Mouse (Mus musculus): ENCODE data around the gene Ank3. TPM values are rescaled to one million over a fixed set of nuclear protein-coding genes. Genes with fewer than 3 reads are reported as not detected.

Ank3 gene
- polyA plus RNA-seq, 1 experiment from 2014 or later, result 22.5 TPM

DNA sequence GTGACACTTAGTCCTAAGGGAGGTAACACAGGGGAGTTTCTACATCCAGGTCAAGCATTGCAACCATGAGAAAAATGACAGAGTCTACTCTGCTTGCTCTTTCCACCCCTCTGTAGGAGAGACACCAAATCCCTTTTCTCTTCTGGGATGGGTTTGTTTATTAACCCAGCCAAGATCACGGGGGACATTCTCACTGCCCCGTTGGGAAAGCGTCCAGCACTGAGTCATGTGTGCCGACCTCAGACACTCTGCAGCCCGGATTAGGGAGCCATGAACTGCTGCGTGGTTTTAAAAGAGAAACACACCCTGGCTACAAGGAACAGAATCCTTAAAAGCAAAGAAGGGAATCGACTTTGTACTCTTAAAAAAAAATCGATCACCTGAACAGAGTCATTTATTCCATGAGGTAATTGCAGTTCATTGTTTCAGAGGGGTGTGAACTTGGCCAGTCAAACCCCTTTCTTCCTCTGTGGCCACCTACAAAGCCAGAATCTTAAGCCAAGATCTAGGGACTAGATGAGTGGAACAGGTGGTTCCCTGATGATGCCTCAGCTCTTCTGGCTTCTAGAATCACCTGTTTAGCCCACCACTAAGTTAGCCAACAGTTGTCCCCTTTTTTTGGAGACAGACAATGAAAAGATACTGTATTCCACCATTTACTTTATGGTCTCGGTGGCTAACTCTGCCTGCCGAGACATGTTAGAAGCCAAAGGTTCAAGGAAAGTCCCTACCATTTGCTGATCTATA lies 518.3 kb downstream of the Ank3 start:
- 75% methylated on average over 10 of the region's 10 CpGs for WGBS
- Histone ChIP-seq H3K4me3 (ENCODE audit: low read depth, low read length) (no peak overlapping the region), H3K27ac (replicated peaks; ENCODE audit: low read depth, low read length) (no peak overlapping the region), H3K36me3 (ENCODE audit: control insufficient read depth, insufficient read depth, low read length) (no peaks in the 10 kb centered on the region), H3K4me2 (ENCODE audit: low read depth, low read length) (no peak overlapping the region), H3K9me3 (ENCODE audit: control insufficient read depth, low read length) (no peaks in the 10 kb centered on the region), H3K27me3 (replicated peaks; ENCODE audit: control insufficient read depth, insufficient read depth, low read length) (no peaks in the 10 kb centered on the region), H3K9ac (ENCODE audit: low read depth, low read length) (no peak overlapping the region), H3K4me1 (ENCODE audit: control insufficient read depth, insufficient read depth, low read length) (no peaks in the 10 kb centered on the region)
- DNase-seq (ENCODE audit: low spot score) (no peak), ATAC-seq (ENCODE audit: low read depth) (no peak)

DNA sequence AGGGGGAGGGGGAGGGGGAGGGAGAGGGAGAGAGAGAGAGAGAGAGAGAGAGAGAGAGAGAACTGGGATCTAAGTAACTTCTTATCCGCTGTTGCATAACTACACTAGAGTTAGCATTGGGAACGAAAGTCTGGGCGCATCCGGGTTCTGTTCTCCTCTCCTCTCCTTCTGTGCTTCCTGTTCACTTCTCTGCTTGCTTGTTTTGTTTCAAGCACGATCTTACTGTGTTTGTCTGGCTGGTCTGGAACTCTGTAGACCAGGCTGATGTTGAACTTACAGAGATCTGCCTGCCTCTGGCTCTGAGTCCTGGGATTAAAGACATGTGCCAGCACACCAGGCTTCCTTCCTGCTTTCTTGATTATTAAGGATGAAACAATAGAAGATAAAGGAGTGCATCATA lies 519.1 kb downstream of the Ank3 start:
- Histone ChIP-seq H3K27me3 (replicated peaks; ENCODE audit: control insufficient read depth, insufficient read depth, low read length) (no peaks in the 10 kb centered on the region), H3K9me3 (ENCODE audit: control insufficient read depth, low read length) (no peaks in the 10 kb centered on the region), H3K9ac (ENCODE audit: low read depth, low read length) (no peak overlapping the region), H3K4me1 (ENCODE audit: control insufficient read depth, insufficient read depth, low read length) (no peaks in the 10 kb centered on the region), H3K27ac (replicated peaks; ENCODE audit: low read depth, low read length) (no peak overlapping the region), H3K36me3 (ENCODE audit: control insufficient read depth, insufficient read depth, low read length) (no peaks in the 10 kb centered on the region), H3K4me3 (ENCODE audit: low read depth, low read length) (no peak overlapping the region), H3K4me2 (ENCODE audit: low read depth, low read length) (no peak overlapping the region)
- WGBS, result 85% methylated on average over 5 of the region's 5 CpGs
- ATAC-seq (ENCODE audit: low read depth) (no peak), DNase-seq (ENCODE audit: low spot score) (no peak)

DNA sequence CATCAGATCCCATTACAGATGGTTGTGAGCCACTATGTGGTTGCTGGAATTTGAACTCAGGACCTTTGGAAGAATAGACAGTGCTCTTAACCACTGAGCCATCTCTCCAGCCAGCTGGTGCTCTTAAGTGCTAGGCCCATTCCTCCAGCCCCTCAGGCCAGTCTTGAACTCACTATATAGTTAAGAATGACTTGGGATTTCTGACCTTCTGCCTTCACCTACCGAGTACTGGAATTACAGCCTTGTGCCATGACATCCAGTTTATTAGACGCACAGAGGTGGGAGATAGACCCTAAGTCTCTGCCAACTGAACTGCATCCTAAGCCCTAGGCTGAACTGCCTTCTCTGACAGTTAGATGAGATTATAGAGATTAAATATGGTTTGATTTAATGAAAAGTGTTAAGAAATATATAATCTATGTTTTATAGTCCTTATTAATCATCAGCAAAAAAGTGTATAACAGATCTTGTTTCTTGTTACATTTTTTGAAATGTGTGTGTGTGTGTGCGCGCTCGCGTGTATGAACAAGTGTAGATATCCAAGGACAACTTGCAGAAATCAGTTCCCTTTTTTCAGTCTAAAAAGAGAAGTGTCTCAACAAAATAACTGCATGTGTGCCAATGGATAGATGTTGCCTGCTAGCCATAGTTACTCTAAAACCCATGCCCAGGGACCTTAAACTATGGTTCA lies 520.0 kb downstream of the Ank3 start:
- no peak overlapping the region for H3K9ac ChIP-seq (ENCODE audit: low read depth, low read length)
- H3K36me3 ChIP-seq (ENCODE audit: control insufficient read depth, insufficient read depth, low read length), result no peaks in the 10 kb centered on the region
- H3K4me3 ChIP-seq (ENCODE audit: low read depth, low read length), result no peak overlapping the region
- H3K4me2 ChIP-seq (ENCODE audit: low read depth, low read length), result no peak overlapping the region
- DNase-seq (ENCODE audit: low spot score) (no peak), ATAC-seq (ENCODE audit: low read depth) (no peak)
- no peaks in the 10 kb centered on the region for H3K9me3 ChIP-seq (ENCODE audit: control insufficient read depth, low read length)
- H3K27ac ChIP-seq (replicated peaks; ENCODE audit: low read depth, low read length), result no peak overlapping the region
- no peaks in the 10 kb centered on the region for H3K4me1 ChIP-seq (ENCODE audit: control insufficient read depth, insufficient read depth, low read length)
- 95% methylated on average over 6 of the region's 6 CpGs for WGBS
- H3K27me3 ChIP-seq (replicated peaks; ENCODE audit: control insufficient read depth, insufficient read depth, low read length), result no peaks in the 10 kb centered on the region

DNA sequence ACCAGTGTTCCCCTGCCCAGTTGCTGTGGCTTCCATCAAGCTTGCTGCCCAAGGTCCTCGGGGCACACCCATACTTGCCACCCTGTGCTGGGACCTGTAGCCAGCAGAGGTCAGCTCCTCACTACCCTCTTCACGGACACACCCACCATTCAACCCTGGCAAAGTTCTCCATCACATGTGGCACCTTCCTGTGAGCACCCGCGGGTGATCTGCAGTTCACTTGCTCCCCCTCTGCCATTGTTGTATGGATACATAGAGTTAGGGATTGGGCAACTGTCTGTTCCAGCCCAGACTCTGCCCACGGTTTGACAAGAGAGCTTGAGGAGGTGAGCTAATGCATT lies 520.5 kb downstream of the Ank3 start:
- DNase-seq (ENCODE audit: low spot score), result no peak
- no peak for ATAC-seq (ENCODE audit: low read depth)
- no peak overlapping the region for H3K4me3 ChIP-seq (ENCODE audit: low read depth, low read length)
- no peak overlapping the region for H3K4me2 ChIP-seq (ENCODE audit: low read depth, low read length)
- WGBS, result 86% methylated on average over 5 of the region's 5 CpGs
- no peaks in the 10 kb centered on the region for H3K27me3 ChIP-seq (replicated peaks; ENCODE audit: control insufficient read depth, insufficient read depth, low read length)
- H3K36me3 ChIP-seq (ENCODE audit: control insufficient read depth, insufficient read depth, low read length), result no peaks in the 10 kb centered on the region
- H3K27ac ChIP-seq (replicated peaks; ENCODE audit: low read depth, low read length), result no peak overlapping the region
- H3K9me3 ChIP-seq (ENCODE audit: control insufficient read depth, low read length), result no peaks in the 10 kb centered on the region
- no peak overlapping the region for H3K9ac ChIP-seq (ENCODE audit: low read depth, low read length)
- no peaks in the 10 kb centered on the region for H3K4me1 ChIP-seq (ENCODE audit: control insufficient read depth, insufficient read depth, low read length)

DNA sequence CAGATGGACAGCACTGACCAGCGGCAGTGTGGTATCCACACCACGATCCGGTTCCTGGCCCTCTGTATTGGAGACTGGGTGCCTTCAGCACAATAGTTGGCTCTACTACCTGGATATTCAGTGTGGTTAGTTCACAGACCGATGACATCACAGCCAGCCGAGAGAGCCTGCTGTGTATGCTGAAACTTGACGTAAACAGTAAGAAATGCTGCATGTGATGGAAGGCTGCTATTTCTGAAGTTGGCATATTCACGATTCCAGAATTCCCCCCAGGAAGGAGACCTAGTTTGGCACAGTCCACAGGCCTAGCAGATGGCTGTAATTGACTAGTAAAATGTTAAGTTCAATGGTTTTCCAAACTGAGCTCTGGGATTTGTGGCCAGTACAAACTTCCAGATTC lies 521.2 kb downstream of the Ank3 start:
- peak; percentile 9 for DNase-seq (ENCODE audit: low spot score)
- Histone ChIP-seq H3K4me3 (ENCODE audit: low read depth, low read length) (no peak overlapping the region), H3K36me3 (ENCODE audit: control insufficient read depth, insufficient read depth, low read length) (no peaks in the 10 kb centered on the region), H3K27me3 (replicated peaks; ENCODE audit: control insufficient read depth, insufficient read depth, low read length) (no peaks in the 10 kb centered on the region), H3K9ac (ENCODE audit: low read depth, low read length) (no peak overlapping the region), H3K27ac (replicated peaks; ENCODE audit: low read depth, low read length) (no peak overlapping the region), H3K4me2 (ENCODE audit: low read depth, low read length) (no peak overlapping the region), H3K4me1 (ENCODE audit: control insufficient read depth, insufficient read depth, low read length) (peaks cover 3% of the 10 kb centered on the region; the same call in 1 of the 2 replicates), H3K9me3 (ENCODE audit: control insufficient read depth, low read length) (no peaks in the 10 kb centered on the region)
- 66% methylated on average over 7 of the region's 7 CpGs for WGBS
- no peak for ATAC-seq (ENCODE audit: low read depth)

DNA sequence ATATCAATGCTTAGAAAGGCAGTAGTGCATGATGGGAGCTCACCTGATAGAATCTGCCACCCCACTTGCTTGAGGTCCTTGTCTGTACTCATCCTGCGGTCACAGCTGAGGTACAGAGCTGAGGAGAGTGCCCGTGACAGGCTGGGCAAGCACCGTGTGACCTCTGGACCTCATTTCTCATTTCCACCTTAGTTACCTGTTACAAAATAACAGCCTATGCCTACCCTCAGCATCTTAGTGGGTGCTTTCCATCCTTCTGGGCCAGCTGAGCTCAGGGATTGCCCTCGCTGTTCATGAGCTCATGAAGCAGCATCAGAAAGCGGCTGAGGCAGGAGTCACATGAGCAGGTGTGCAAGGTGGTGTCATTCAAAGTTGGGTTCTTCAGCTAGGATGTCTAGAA lies 523.5 kb downstream of the Ank3 start:
- no peak for DNase-seq (ENCODE audit: low spot score)
- 71% methylated on average over 5 of the region's 5 CpGs for WGBS
- H3K27me3 ChIP-seq (replicated peaks; ENCODE audit: control insufficient read depth, insufficient read depth, low read length), result no peaks in the 10 kb centered on the region
- no peaks in the 10 kb centered on the region for H3K9me3 ChIP-seq (ENCODE audit: control insufficient read depth, low read length)
- no peak overlapping the region for H3K4me3 ChIP-seq (ENCODE audit: low read depth, low read length)
- H3K27ac ChIP-seq (replicated peaks; ENCODE audit: low read depth, low read length), result no peak overlapping the region
- H3K4me2 ChIP-seq (ENCODE audit: low read depth, low read length), result no peak overlapping the region
- H3K36me3 ChIP-seq (ENCODE audit: control insufficient read depth, insufficient read depth, low read length), result no peaks in the 10 kb centered on the region
- no peak for ATAC-seq (ENCODE audit: low read depth)
- no peak overlapping the region for H3K9ac ChIP-seq (ENCODE audit: low read depth, low read length)
- H3K4me1 ChIP-seq (ENCODE audit: control insufficient read depth, insufficient read depth, low read length), result peaks cover 24% of the 10 kb centered on the region

DNA sequence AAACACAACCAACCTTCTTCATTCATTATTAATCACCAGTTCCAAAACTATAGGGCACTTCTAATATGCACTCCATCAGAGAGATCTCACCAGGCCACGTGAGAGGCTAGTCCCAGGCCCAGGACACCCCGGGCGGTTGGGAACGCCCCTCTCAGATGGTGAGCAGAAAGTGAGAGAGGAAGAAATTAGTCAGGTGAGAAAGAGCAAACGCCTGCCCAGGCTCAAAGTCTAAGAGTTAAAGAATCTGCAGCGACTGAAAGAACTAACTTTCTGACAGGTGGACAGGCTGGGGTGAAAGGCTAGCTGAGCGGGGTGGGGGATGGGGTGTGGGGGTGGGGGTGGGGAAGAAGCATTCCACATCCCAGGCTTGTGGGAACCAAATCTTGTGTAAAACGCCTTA lies 525.2 kb downstream of the Ank3 start:
- Histone ChIP-seq H3K9ac (ENCODE audit: low read depth, low read length) (no peak overlapping the region), H3K27ac (replicated peaks; ENCODE audit: low read depth, low read length) (no peak overlapping the region), H3K9me3 (ENCODE audit: control insufficient read depth, low read length) (no peaks in the 10 kb centered on the region), H3K4me1 (ENCODE audit: control insufficient read depth, insufficient read depth, low read length) (peaks cover 34% of the 10 kb centered on the region), H3K36me3 (ENCODE audit: control insufficient read depth, insufficient read depth, low read length) (no peaks in the 10 kb centered on the region), H3K4me3 (ENCODE audit: low read depth, low read length) (no peak overlapping the region), H3K27me3 (replicated peaks; ENCODE audit: control insufficient read depth, insufficient read depth, low read length) (no peaks in the 10 kb centered on the region), H3K4me2 (ENCODE audit: low read depth, low read length) (no peak overlapping the region)
- WGBS, result 15% methylated on average over 8 of the region's 8 CpGs
- DNase-seq (ENCODE audit: low spot score), result no peak
- ATAC-seq (ENCODE audit: low read depth), result no peak

DNA sequence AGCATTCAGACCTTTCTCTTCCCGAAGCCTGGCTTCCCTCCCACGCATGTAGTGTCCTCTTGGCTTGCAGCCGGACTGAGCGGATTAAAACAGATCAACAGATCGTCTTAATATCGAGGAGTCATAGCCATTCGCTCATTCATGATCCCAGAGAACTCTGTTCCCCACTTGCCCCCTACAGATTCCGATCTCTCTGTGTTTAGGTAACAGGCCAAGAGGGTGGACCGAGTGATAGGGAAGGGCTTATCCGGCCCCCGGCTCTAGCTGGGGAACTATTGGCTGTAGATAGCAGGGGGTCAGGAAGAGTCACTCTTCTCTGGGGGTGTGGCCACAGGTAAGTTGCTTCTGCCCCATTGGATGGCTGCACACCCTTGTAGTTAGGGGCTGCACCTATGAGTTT lies 525.7 kb downstream of the Ank3 start:
- 12% methylated on average over 11 of the region's 11 CpGs for WGBS
- no peak overlapping the region for H3K9ac ChIP-seq (ENCODE audit: low read depth, low read length)

DNA sequence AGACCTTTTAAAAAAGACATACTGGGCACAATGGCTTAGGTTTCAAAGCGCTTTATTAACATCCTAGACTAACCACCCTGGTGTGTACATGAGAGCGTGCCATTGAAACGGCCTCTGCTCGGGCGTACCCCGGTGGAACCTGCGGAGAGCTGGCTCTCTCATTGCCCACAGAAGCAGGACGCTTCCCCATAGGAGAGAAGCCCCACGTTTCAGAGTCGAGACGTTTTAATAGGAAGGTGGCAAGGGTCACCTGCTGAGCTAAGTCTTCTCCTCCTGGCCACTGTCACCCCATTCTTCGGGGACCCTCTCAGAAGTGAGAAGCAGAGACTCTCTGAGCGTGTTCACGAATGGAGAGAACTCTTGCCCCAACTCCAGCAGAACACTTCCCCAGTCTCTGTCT lies 526.3 kb downstream of the Ank3 start:
- Histone ChIP-seq H3K4me1 (ENCODE audit: control insufficient read depth, insufficient read depth, low read length) (peaks cover 36% of the 10 kb centered on the region), H3K36me3 (ENCODE audit: control insufficient read depth, insufficient read depth, low read length) (no peaks in the 10 kb centered on the region), H3K27me3 (replicated peaks; ENCODE audit: control insufficient read depth, insufficient read depth, low read length) (no peaks in the 10 kb centered on the region), H3K4me2 (ENCODE audit: low read depth, low read length) (peak overlapping the region; percentile 49), H3K9ac (ENCODE audit: low read depth, low read length) (no peak overlapping the region), H3K9me3 (ENCODE audit: control insufficient read depth, low read length) (no peaks in the 10 kb centered on the region), H3K27ac (replicated peaks; ENCODE audit: low read depth, low read length) (peak overlapping the region; percentile 78; the same call in 1 of the 2 replicates), H3K4me3 (ENCODE audit: low read depth, low read length) (peak overlapping the region; percentile 23)
- no peak for DNase-seq (ENCODE audit: low spot score)
- no peak for ATAC-seq (ENCODE audit: low read depth)
- WGBS, result 4% methylated on average over 13 of the region's 14 CpGs

More for the DNA sequence above, 525.7 kb downstream of the Ank3 start:
- Histone ChIP-seq H3K27ac (replicated peaks; ENCODE audit: low read depth, low read length) (no peak overlapping the region), H3K4me2 (ENCODE audit: low read depth, low read length) (peak overlapping the region; percentile 49), H3K4me3 (ENCODE audit: low read depth, low read length) (peak overlapping the region; percentile 23), H3K4me1 (ENCODE audit: control insufficient read depth, insufficient read depth, low read length) (peaks cover 36% of the 10 kb centered on the region), H3K27me3 (replicated peaks; ENCODE audit: control insufficient read depth, insufficient read depth, low read length) (no peaks in the 10 kb centered on the region), H3K9me3 (ENCODE audit: control insufficient read depth, low read length) (no peaks in the 10 kb centered on the region), H3K36me3 (ENCODE audit: control insufficient read depth, insufficient read depth, low read length) (no peaks in the 10 kb centered on the region)
- DNase-seq (ENCODE audit: low spot score) (peak; percentile 35), ATAC-seq (ENCODE audit: low read depth) (peak; percentile 30; the same call in 1 of the 2 replicates)

Measured in embryonic facial prominence, embryonic 14.5 days (tissue).